Mouse (Mus musculus): ENCODE results near the gene Gm28048.

DNA sequence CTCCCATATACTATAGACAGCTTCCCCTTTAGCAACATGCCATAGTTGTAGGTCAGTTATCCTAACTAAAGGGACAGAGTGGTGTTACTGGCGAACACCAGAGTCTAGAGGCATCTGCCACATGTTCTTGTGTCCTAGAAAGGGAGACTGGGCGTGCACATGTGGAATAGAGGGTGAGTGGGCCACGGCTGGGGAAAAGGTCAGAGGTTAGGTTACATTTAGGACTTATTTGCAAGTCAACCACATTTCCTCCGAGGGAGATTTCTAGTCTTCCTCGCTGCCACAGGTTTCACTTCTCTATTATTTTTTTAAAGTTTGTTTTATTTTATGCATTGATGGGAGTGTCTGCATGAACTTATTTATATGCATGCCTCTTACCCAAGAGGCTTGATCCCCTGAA, 163.5 kb downstream of the Gm28048 start:
- TF ChIP-seq CTCF (IDR thresholded peaks at IDR 0.05; ENCODE audit: low read depth), result no peak
- no peak for TF ChIP-seq EP300 (IDR thresholded peaks at IDR 0.05; ENCODE audit: low read depth)
